Mouse (Mus musculus) kidney, postnatal 0 days (tissue): ENCODE data around the gene Tmem176b. TPM values are rescaled to one million over a fixed set of nuclear protein-coding genes. Genes with fewer than 3 reads are reported as not detected.

ENCODE experiments used
- ATAC-seq: fragments of 200-750 bp; cut with Nextera tagmentation; replicated peaks from 2 replicates; pipeline ENCODE4 v1.8.0; 2017; ENCODE audit warnings: low read depth, moderate number of reproducible peaks, moderate TSS enrichment, moderate library complexity; ENCODE audit not compliant: low FRiP score
- DNase-seq: peaks from one replicate; pipeline ENCODE4 v3.0.0-alpha.2; 2016; ENCODE audit warnings: low spot score
- H3K27ac ChIP-seq: fragments of 300-500 bp; sonication (generic); 2 replicates; pipeline ENCODE4 v1.5.1; 2014; ENCODE audit warnings: mild to moderate bottlenecking
- H3K27me3 ChIP-seq: fragments of 300-500 bp; sonication (generic); 2 replicates; pipeline ENCODE4 v1.6.1; 2014; ENCODE audit warnings: low read length, mixed read lengths; ENCODE audit not compliant: insufficient read depth
- H3K36me3 ChIP-seq: fragments of 300-500 bp; sonication (generic); 2 replicates; pipeline ENCODE4 v1.6.1; 2014; ENCODE audit warnings: low read length, mixed read lengths; ENCODE audit not compliant: insufficient read depth
- H3K4me1 ChIP-seq: fragments of 300-500 bp; sonication (generic); replicated peaks from 2 replicates; pipeline ENCODE4 v1.6.1; 2014; ENCODE audit warnings: antibody characterized with exemption, low read length, mixed read lengths; ENCODE audit not compliant: insufficient read depth
- H3K4me2 ChIP-seq: fragments of 300-500 bp; sonication (generic); 2 replicates; pipeline ENCODE4 v1.6.1; 2014; ENCODE audit warnings: mild to moderate bottlenecking, low read length, moderate library complexity, mixed read lengths
- H3K4me3 ChIP-seq: fragments of 300-500 bp; sonication (generic); replicated peaks from 2 replicates; pipeline ENCODE4 v1.5.1; 2014; ENCODE audit warnings: low read depth, low read length
- H3K9ac ChIP-seq: fragments of 300-500 bp; sonication (generic); 2 replicates; pipeline ENCODE4 v1.6.1; 2014; ENCODE audit warnings: low read depth, low read length
- H3K9me3 ChIP-seq: fragments of 300-500 bp; sonication (generic); replicated peaks from 2 replicates; pipeline ENCODE4 v1.6.1; 2016; ENCODE audit warnings: low read length, inconsistent platforms, mixed read lengths
- CTCF ChIP-seq: IDR thresholded peaks from 2 replicates; pipeline ENCODE4 v1.5.1; 2016; ENCODE audit warnings: antibody characterized with exemption, low read depth, mild to moderate bottlenecking, moderate library complexity
- WGBS: fragments of 180-500 bp; shearing (Covaris S2); extraction: QIAGEN DNeasy Blood & Tissue Kit; methylation state at CpG from one replicate; pipeline ENCODE4 v1.1.7; 2014; 5-methylcytosine and 5-hydroxymethylcytosine counted together
- polyA plus RNA-seq: library from polyadenylated mRNA; unstranded; fragments of >200 nt; fragmentation: Nextera tagmentation; extraction: Ambion mirVana; gene quantifications from 2 replicates; pipeline ENCODE4 v1.2.1, GENCODE M21; 2015

The Tmem176b gene
- polyA plus RNA-seq, 1 experiment from 2014 or later: 669 TPM

GRCm38 (mm10) chr6:48851820-48852491 is 10.7 kb upstream of the Tmem176b start:
- peak overlapping the region; percentile 54 for H3K9ac ChIP-seq
- WGBS: under 1% methylated on average over 29 of the region's 29 CpGs

DNA sequence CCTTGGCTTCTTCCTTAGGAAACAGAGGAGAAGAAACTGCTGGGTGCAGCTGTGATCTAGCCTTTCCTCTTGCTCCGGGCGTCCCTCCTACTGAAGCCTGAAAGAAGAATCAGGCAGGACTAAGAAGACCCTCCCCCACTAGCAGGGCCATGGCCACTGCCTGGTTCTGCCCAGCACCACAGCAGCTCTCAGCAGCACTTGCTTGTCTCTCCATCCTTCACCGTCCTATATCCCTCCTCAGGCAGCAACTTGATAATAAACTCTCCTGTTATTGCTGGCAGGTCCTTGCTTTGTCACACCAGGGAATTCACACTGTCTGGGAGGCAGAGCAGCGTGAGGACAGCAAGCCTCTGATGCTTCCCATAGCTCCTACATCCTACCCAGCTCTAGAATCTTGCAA is 3.8 kb upstream of the Tmem176b start:
- peaks cover 13% of the 10 kb centered on the region for H3K4me1 ChIP-seq
- no peaks in the 10 kb centered on the region for H3K27me3 ChIP-seq
- ATAC-seq: no peak
- H3K27ac ChIP-seq: peak overlapping the region; percentile 19; the same call in 1 of the 2 replicates
- no peak for DNase-seq
- no peak overlapping the region for H3K9ac ChIP-seq
- H3K4me3 ChIP-seq: no peak overlapping the region
- no peak overlapping the region for H3K4me2 ChIP-seq
- WGBS: 71% methylated on average over 4 of the region's 4 CpGs
- H3K36me3 ChIP-seq: peaks cover 20% of the 10 kb centered on the region
- TF ChIP-seq CTCF: no peak
- no peaks in the 10 kb centered on the region for H3K9me3 ChIP-seq

More at GRCm38 (mm10) chr6:48851820-48852491, 10.7 kb upstream of the Tmem176b start:
- Histone ChIP-seq H3K4me1 (no peaks in the 10 kb centered on the region), H3K36me3 (no peaks in the 10 kb centered on the region), H3K4me3 (peak overlapping the region; percentile 36), H3K27me3 (no peaks in the 10 kb centered on the region), H3K27ac (peak overlapping the region; percentile 94), H3K9me3 (no peaks in the 10 kb centered on the region), H3K4me2 (peak overlapping the region; percentile 62)
- ATAC-seq: peak; percentile 71
- DNase-seq: peak; percentile 82
- TF ChIP-seq CTCF: 0 out of 2 replicates have a peak, but pooled peaks have one; percentile 9

GRCm38 (mm10) chr6:48842111-48842842 is 981 bp upstream of the Tmem176b start:
- no peak for DNase-seq
- TF ChIP-seq CTCF: peak; percentile 55
- no peaks in the 10 kb centered on the region for H3K27me3 ChIP-seq
- WGBS: 46% methylated on average over 11 of the region's 11 CpGs
- peak overlapping the region; percentile 92 for H3K27ac ChIP-seq
- H3K4me2 ChIP-seq: peak overlapping the region; percentile 85
- H3K9ac ChIP-seq: peak overlapping the region; percentile 61
- H3K36me3 ChIP-seq: peaks cover 27% of the 10 kb centered on the region
- H3K4me3 ChIP-seq: peak overlapping the region; percentile 47
- ATAC-seq: no peak
- H3K4me1 ChIP-seq: peaks cover 28% of the 10 kb centered on the region
- no peaks in the 10 kb centered on the region for H3K9me3 ChIP-seq

GRCm38 (mm10) chr6:48840371-48840969 is 826 bp downstream of the Tmem176b start, which contains the start of gene Tmem176a:
Gene Tmem176a (plus strand): TSS chr6:48840919.
- peaks cover 45% of the 10 kb centered on the region for H3K36me3 ChIP-seq
- DNase-seq: peak; percentile 69
- H3K4me2 ChIP-seq: peak within 1 kb of the TSS; percentile 85
- 1% methylated on average over 7 of the region's 7 CpGs for WGBS
- H3K9me3 ChIP-seq: no peaks in the 10 kb centered on the region
- peak; percentile 30 for ATAC-seq
- H3K27me3 ChIP-seq: no peaks in the 10 kb centered on the region
- peaks cover 28% of the 10 kb centered on the region for H3K4me1 ChIP-seq
- peak within 1 kb of the TSS; percentile 47 for H3K4me3 ChIP-seq
- H3K9ac ChIP-seq: peak within 1 kb of the TSS; percentile 61
- no peak for TF ChIP-seq CTCF
- peak within 1 kb of the TSS; percentile 92 for H3K27ac ChIP-seq

- H3K9ac ChIP-seq: no peak overlapping the region
These were observed 2.8 kb downstream of the Tmem176b start for GRCm38 (mm10) chr6:48838321-48839080.

More at GRCm38 (mm10) chr6:48838321-48839080, 2.8 kb downstream of the Tmem176b start:
- no peak for TF ChIP-seq CTCF
- no peak overlapping the region; the same call in 1 of the 2 replicates for H3K4me3 ChIP-seq
- no peaks in the 10 kb centered on the region for H3K9me3 ChIP-seq
- peak overlapping the region; percentile 85 for H3K4me2 ChIP-seq
- no peak for DNase-seq
- WGBS: 68% methylated on average over 6 of the region's 6 CpGs
- peaks cover 51% of the 10 kb centered on the region for H3K36me3 ChIP-seq
- H3K27me3 ChIP-seq: no peaks in the 10 kb centered on the region
- ATAC-seq: no peak
- no peak overlapping the region for H3K27ac ChIP-seq
- peaks cover 28% of the 10 kb centered on the region for H3K4me1 ChIP-seq
